8 mouse cellular contexts compared by ENCODE assay signal in genomic region chr2:35160206-35160605, GRCm38 (mm10). TPM values are rescaled to one million over a fixed set of nuclear protein-coding genes. Genes with fewer than 3 reads are reported as not detected.
DNase-seq lines count a peak whose midpoint lies in the region; ATAC-seq lines count a peak whose summit lies in the region.

No protein-coding gene starts in this region.

- peak; percentile 30 for DNase-seq in kidney, postnatal 14 days
- no peak for DNase-seq in kidney, adult 8-10 months
- peak; percentile 38 for DNase-seq in WW6 (ENCODE audit: low read depth, low spot score)
- DNase-seq in lung, postnatal 14 days = peak; percentile 39
- DNase-seq in gastrocnemius, postnatal 10 days = no peak
- DNase-seq in neural tube, embryonic 10.5 days (ENCODE audit: extremely low spot score, low spot score) = no peak
- no peak for DNase-seq in ovary, postnatal 10 days (ENCODE audit: low spot score)

- peak; percentile 68; the same call in 1 of the 2 replicates for ATAC-seq in erythroid progenitor cell, adult 5-6 weeks (replicated peaks; ENCODE audit: low FRiP score, poor library complexity, severe bottlenecking)

RNA-seq across cellular contexts. Expression of gene Rab14, which starts 40.7 kb away (rescaled TPM):
- 67.8 and 79.2 TPM in 2 replicates for total RNA-seq in erythroid progenitor cell, adult 5-6 weeks (2015; ENCODE audit: low replicate concordance)
- 71.3 and 117 TPM in 2 replicates for total RNA-seq in erythroid progenitor cell, adult 5-6 weeks (2017; ENCODE audit: low replicate concordance)
- total RNA-seq in gastrocnemius, postnatal 10 days (2021) = 100 to 1,000 TPM in 1 of 2 experiments, 10 to 100 TPM in 1; 86.9 to 104 TPM

RNA-seq across cellular contexts. Expression of gene Cntrl, which starts 50.9 kb away (rescaled TPM):
- 86.1 and 116 TPM in 2 replicates for total RNA-seq in erythroid progenitor cell, adult 5-6 weeks (2015; ENCODE audit: low replicate concordance)
- 78.9 and 99.0 TPM in 2 replicates for total RNA-seq in erythroid progenitor cell, adult 5-6 weeks (2017; ENCODE audit: low replicate concordance)
- total RNA-seq in gastrocnemius, postnatal 10 days (2021) = 1 to 10 TPM; 7.7 to 9.8 TPM

RNA-seq across cellular contexts. Expression of gene AI182371, which starts 58.9 kb away (rescaled TPM):
- not detected in 2 replicates for total RNA-seq in erythroid progenitor cell, adult 5-6 weeks (2015; ENCODE audit: low replicate concordance)
- total RNA-seq in erythroid progenitor cell, adult 5-6 weeks (2017; ENCODE audit: low replicate concordance) = 1.3 TPM in 1 of 2 replicates, not detected in the other
- under 1 TPM in 1 of 2 experiments, not detected in 1; 0.38 TPM for total RNA-seq in gastrocnemius, postnatal 10 days (2021)

Comparison
In these comparisons a context has a peak if more than half of its experiments do, and no peak if none do; other contexts are left out.
1. DNase-seq: peak in kidney, postnatal 14 days (single experiment), WW6 (single experiment) and lung, postnatal 14 days (single experiment); none in kidney, adult 8-10 months (0 of 2), gastrocnemius, postnatal 10 days (single experiment), neural tube, embryonic 10.5 days (single experiment) and ovary, postnatal 10 days (single experiment).
2. RNA of gene Cntrl, which starts 50.9 kb away (total RNA-seq): 78.9 to 116 TPM in erythroid progenitor cell, adult 5-6 weeks; 7.7 to 9.8 TPM in gastrocnemius, postnatal 10 days; every median in the first group is over 4 times any median in the second.